Mouse (Mus musculus) granulocyte monocyte progenitor cell, adult 5-6 weeks (primary cell): ENCODE measurements around the gene Ubc. TPM values are rescaled to one million over a fixed set of nuclear protein-coding genes. Genes with fewer than 3 reads are reported as not detected.
"Not testable (repeated sequence)": the region's sequence is repeated elsewhere in the genome, so short reads cannot be mapped to it uniquely, and the experiment has no call there.

Source experiments
- ATAC-seq: replicated peaks from 2 replicates; pipeline ENCODE4 v1.8.0; 2016; ENCODE audit warnings: mild to moderate bottlenecking, moderate TSS enrichment, inconsistent platforms; ENCODE audit not compliant: poor library complexity, severe bottlenecking
- total RNA-seq, 2 experiments: library from RNA; stranded (forward) in 1 of 2; stranded (reverse) in 1 of 2; fragments of 200-712, 200-1000 nt in 1 of 2; fragments of >200 nt in 1 of 2; fragmentation: Nextera tagmentation in 1 of 2; gene quantifications; 2 replicates each; pipeline ENCODE4 v1.2.3; 2014 to 2017

Ubc gene
- 126 and 139 TPM in 2 replicates for total RNA-seq (2014; fragmentation: Nextera tagmentation)
- 236 and 280 TPM in 2 replicates for total RNA-seq (2017)

DNA sequence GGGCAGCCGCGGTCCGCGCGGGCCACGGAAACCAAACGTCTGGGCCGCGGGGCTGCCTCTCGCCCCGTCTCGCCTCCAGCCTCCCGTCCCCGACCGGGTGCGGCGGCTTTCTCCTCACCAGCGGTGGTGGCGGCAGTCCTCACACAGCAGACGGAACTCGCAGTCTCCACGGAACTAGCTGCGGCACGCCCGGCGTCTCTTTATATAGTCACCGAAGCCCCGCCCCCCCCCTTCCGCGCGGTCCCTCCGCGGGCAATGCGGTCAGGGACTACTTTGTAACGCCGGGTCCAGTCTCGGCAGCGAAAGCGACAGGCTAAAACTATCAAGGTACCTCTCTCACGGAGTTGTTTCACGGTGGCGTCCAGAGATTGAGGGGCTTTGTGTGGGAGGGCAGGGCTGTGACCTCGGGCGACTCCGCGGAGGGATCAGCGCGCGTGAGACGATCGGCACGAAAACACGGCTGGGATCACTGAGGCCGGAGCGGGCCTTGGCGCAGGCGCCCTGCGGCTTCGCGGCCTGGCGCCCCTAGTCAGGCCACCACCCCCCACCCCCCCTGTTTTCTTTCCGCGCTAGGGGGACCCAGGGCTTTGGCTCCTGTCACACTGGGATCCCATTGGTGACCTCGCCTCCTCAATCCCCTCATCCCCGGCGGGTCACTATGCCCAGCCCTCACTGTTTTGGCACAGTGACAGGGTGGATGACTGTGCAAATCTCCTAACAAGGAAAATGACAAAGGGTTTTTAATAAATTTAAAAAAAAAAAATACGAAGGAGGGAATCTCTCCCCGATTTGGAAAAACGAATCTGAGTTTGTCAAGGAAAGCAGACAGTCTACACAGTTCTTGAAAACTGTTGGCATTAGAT is at the start of gene Ubc:
TSS of gene Ubc (minus strand) at position 624 of the 863 bp plus-strand sequence.
- ATAC-seq: peak; percentile 41

DNA sequence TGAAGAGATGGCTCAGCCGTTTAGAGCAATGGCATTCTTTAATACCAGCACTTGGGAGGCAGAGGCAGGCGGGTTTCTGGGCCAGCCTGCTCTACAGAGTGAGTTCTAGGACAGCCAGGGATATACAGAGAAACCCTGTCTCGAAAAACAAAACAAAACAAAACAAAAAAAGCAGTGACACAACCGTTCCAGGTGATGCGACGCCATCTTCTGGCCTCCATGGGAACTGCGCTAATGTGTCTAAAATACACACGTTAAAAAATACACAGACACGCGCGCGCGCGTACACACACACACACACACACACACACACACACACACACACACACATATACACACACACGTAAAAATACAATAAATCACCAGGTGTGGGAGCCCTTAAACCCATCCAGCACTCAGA is 44.3 kb upstream of the Ubc start:
- 0 out of 2 replicates have a peak, but pooled peaks have one; percentile 14 for ATAC-seq

DNA sequence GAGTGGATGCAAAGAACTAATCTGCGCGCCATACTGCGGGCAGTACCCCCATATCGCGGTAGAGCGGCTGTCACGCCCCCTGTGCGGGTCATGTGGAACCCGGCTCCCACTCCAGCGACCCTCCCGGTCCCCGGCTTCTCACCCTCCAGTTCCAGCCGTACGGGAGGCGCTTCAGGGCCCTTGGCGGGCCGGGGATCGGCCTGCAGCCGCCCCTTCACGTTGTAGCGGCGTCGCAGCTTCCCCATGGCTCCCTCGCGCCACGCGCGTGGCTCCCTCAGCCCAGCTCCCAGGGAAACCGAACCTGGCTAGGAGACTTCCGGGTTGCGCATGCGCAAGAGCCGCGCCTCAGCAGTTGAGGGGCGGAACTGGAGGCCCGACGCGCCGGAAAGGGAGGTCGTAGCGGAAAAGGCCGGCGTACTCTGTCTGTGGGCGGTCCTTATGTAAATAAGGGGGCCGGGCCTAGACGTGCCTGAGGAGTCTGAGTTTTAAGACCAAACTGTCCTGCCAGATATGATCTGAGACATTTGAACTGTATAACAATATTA is 43.9 kb upstream of the Ubc start, which contains the start of gene Dhx37:
TSS of gene Dhx37 (minus strand) at position 329 of the 545 bp plus-strand sequence.
- peak; percentile 91 for ATAC-seq

DNA sequence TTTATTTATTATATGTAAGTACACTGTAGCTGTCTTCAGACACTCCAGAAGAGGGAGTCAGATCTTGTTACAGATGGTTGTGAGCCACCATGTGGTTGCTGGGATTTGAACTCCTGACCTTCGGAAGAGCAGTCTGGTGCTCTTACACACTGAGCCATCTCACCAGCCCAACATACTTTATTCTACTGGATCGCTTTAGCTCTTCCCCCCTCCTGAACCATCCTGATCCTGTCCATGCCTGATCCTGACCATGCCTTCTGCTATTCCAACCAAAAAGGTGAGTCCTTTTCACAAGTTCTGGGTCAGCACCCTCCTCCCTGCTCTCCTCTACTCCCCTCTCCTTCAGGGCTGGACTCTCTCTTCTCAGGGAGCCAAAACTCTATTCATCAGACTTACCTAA is 42.3 kb upstream of the Ubc start:
- ATAC-seq: not testable (repeated sequence)

DNA sequence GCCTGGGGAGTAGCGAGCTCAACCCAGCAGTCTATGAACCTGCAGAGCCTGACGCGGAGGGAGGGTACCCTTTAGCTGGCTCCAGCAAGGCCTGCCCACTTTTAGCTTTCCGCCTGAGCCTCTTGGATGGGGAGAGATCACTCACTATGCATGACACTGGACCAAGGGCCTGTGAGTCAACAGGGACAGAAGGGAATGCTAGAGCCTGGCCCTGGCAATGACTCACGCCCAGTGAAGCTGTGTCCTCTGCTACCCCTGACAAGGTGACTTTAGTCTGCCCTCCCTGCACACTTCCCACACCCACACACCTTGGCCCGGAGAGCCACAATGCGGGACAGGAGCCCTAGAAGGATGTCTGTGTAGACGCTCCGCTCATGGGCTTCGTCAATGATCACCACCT is 36.3 kb upstream of the Ubc start:
- ATAC-seq: no peak

DNA sequence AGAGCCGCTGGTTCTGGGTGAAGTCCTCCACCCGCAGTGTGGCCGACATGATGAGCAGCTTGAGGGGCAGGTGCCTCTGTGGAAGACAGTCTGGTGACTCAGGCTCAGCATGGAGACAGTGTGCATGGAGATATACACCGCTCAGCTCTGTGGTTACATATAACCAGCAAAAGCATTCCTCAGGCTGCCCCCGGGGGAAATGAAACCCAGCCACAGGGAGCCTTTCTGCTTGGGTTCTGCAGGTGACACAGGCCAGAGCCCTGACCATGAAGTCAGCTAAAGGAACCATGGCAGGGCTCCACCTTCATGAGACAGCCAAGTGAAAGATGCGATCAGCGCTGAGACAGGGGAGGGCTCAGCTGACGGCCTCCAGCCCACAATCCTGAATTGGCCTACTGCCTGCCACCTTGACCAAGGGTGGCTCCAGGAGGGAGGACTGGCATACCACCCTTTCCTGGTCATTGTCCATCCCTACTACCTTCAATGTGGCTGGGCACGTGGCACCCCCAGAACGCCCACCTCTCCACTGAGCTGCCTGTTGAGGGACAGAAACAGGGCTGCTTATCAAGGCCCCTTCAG is 35.8 kb upstream of the Ubc start:
- peak; percentile 24 for ATAC-seq

DNA sequence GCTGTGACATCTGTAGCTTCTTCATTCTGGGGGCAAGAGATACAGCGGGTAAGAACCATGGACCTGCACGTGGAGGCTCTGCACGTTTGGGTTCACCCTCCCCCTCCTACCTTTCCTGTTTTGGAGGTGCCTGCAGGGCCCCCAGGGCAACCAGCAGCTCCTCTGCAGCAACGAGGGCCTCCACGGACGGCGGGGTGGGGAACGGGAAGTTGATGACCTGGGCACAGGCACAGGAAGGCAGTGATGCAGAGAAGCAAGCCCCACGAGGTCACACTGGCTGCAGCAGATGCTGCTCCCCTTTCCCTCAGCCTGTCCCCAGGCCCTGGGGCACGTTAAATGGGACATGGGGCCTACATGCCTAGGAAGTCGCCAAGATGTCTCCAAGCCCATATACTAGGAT is 29.1 kb upstream of the Ubc start:
- no peak; the same call in 1 of the 2 replicates for ATAC-seq

DNA sequence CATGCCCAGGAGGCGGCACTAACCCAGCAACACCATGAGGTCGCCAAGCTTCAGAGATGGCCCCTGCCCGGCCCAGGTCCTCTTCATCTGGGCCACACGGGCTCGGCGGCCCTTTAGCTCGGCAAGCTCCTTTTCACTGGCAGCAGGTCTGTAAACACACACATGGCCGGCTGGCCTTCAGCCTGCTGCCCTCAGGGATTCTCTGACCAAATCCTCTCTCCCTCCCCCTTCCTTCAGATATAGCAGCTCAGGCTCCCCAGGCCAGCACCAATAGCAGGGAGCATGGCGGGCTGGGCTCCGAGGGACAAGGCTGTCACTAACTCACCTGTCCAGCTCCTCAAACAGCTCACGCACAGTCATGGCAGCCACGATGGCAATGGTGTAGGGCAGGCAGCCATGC is 28.6 kb upstream of the Ubc start:
- no peak for ATAC-seq

DNA sequence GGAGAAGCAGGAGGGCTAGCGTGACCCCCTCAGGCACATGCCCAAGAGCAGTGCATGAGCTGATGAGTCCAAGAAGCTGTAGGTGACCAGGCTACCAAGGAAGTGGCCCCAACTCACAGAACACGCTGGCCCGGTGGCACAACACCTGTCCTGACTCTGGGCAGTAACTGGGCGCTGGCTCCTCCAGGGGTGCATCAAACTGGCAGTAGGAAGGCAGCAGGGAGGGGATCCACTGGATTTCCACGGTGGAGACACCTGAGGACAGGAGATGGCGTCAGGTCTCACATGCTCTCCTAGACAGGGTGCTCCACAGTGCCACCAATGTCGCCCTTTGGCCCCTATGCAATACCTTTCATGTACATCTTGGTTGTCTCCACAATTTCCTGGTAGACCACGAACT is 26.2 kb upstream of the Ubc start:
- ATAC-seq: no peak

DNA sequence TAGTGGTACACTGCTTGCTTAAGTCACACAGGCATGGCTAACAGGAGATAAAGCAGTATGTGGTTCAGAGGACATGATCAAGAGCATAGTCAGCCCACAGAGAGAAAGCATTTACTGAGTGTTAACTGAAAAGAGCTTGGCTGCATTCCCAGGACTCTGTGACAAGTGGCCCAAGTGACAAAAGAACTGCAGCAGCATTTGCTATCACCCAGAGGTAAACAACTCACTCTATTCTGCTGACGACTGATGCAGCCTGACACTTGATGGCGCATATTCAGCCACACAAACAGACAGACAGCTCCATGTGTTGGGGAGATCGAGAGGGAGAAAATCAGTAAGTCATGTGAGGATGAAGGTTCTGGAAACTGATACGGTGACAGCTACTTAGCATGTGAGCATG is 23.8 kb upstream of the Ubc start:
- no peak for ATAC-seq

DNA sequence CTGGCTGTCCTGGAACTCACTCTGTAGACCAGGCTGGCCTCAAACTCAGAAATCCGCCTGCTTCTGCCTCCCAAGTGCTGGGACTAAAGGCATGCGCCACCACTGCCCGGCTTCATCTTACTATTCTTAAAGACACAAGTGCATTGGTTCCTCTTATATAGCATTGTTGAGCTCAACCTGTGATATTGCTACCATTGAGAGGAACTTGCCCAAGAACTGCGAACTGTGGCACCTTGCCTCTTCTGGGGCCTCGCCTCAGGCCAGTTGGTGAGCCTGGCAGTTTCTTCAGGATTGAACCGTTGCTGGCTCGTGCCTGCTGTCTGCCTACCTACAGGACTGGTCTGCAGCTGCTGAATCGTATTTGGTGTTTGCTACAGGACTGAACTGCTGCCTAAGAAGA is 22.5 kb upstream of the Ubc start:
- peak; percentile 31; the same call in 1 of the 2 replicates for ATAC-seq

DNA sequence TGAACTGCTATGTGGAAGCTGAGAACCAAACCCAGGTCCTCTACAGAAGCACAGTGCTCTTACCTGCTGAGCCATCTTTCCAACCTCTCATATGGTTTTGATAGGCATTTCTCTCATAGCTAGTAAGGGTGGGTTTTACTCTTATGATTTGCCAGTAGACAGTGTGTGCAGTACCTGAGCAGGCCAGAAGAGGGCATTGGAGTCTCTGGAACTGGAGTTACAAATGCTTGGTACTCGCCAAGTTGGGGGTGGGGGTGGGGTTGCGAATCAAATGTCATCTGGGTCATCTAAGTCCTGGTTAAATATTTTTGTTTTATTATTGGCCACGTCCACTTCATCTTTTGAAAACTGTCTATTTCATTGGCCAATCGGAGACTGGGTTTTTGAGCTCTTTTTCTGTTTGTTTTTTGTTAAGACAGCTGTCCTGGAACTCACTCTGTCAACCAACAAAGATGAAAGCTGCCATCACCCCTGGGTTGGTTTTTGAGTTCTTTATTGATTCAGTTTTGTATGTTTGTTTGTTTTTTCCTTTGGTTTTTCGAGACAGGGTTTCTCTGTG is 22.0 kb upstream of the Ubc start:
- ATAC-seq: peak; percentile 50

DNA sequence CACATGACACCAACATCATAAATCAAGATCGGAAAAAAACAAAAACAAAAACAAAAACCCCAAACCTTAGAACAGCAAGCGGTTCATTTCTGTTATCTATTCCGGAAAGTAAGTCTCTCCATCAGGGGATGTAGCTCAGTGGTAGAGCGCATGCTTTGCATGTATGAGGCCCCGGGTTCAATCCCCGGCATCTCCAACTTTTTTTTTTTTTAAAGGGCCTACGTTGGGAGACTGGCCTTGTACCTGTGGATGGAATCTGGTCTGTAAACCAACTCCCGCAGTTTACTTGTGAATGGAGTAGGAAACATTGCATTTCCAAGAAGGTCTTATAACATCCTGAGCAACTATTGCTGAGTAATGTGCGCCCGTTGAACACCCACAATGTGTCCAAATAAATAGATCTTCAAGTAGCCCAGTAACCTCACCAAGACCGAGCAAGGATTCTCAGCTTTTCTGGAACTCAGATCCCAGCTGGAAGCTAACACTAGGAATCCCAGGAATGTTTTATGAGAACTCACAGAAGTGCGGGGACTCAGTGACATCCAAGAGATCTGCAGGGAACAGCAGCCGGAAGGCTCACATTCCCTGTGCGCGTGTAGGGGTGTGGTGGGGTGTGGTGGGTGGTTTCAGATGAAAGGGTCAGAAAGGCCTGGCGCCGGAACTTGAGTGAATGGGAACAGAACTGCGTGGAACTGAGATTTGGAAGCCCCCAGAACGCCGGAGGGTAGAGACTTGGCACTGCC is 19.5 kb upstream of the Ubc start:
- peak; percentile 12; the same call in 1 of the 2 replicates for ATAC-seq

DNA sequence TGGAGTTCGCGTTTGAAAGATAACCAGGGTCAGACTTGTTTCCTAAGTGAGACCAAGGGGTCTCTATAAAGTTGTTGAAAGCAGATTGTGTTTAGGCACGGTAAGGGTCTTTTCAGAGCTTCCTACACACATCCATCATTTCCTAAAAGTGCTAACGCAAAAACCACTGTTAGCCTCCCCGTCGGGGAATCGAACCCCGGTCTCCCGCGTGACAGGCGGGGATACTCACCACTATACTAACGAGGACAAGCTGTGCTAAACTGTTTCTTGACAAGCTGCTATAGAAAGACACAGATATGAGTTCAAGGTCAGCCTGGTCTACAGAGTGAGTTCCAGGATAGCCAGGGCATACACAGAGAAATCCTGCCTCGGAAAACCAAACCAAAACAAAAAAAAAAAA is 18.8 kb upstream of the Ubc start:
- ATAC-seq: peak; percentile 18

DNA sequence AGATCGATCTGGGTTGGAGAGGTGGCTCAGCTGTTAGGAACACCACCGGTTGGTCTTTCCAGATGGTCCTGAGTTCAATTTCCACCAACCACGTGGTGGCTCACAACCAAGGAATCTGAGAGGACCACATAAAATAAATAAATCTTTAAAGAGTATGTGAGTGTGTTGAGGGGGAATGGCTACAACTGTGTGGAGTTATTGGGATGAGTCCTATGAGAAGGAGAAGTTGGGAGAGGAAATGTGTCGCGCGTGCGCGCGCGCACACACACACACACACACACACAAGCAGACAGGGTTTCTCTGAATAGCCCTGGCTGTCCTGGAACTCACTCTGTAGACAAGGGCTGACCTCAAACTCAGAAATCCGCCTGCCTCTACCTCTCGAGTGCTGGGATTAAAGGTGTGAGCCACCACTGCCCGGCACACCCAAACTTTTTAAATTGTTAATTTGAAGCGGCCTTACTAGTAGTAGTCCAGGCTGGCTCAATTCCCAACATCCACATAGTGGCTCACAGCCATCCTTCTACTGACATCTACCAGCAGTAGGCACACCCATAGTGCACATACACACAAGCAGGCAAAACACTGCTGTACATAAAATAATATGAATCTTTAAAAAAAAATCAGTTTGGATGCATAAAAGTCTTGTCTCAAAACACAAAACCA is 18.0 kb upstream of the Ubc start:
- no peak for ATAC-seq

DNA sequence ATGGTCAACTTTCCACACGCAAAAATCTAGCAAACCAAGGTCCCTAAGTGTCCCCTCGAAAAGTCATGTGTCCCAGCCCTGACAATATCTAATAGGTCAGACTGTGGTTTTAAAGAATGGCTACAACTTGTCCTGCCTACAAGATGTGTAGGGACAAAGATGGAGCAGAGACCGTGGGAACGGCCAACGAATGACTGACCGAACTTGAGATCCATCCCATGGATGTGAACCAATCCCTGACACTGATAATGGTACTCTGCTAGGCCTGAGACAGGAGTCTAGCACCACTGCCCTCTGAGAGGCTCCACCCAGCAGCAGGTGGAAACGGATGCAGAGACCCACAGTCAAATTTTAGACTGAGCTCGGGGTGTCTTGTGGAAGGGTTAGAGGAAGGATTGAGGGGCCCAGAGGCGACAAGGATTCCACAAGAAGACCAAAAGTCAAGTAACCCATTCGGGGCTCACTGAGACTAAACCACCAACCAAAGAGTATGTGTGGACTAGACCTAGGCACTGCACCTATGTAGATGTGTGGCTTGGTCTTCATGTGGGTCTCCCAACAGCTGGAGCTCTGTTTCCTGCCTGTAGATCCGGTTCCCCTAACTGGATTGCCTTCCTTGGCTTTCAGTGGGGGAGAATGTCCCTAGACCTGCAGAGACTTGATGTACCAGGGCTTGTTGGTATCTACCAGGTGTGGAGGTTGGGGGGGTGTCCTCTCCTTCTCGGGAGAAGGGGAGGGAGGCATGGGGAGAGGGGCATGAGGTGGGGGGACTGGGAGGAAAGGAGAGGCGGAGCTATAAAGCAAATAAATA is 17.2 kb upstream of the Ubc start:
- ATAC-seq: no peak

DNA sequence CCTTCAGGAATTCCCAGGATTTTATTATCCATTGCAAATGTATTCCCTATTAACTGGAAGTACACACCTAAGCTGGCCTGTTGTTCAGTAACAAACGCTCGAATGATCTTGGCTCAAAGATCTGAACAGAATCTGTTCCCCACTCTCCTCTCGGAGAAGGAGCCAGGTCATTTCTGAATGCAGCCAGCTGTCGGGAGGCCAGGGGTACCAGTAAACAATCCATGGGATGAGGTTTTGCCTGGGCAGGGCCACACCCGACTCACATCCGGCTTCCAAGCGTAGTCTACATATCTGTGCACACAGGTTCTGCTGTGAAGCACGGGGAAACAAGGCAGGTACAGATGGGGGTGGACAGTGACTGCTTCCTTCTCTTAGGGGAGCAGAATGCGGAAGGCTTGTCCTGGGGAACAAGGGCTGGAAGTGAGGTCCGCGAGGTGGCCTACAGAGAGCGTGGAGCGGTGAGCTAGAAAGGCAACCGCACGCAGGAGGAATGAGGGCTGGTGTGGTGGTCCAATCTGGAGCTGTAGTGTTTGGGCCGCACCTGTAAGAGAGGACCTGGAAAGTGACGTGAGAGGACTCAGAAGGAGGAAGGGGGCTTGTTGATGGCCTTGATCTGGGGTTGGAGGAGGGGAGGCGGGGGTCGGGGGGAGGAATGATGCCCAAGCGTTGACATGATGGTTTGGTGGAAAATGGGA is 16.5 kb upstream of the Ubc start:
- ATAC-seq: peak; percentile 21

DNA sequence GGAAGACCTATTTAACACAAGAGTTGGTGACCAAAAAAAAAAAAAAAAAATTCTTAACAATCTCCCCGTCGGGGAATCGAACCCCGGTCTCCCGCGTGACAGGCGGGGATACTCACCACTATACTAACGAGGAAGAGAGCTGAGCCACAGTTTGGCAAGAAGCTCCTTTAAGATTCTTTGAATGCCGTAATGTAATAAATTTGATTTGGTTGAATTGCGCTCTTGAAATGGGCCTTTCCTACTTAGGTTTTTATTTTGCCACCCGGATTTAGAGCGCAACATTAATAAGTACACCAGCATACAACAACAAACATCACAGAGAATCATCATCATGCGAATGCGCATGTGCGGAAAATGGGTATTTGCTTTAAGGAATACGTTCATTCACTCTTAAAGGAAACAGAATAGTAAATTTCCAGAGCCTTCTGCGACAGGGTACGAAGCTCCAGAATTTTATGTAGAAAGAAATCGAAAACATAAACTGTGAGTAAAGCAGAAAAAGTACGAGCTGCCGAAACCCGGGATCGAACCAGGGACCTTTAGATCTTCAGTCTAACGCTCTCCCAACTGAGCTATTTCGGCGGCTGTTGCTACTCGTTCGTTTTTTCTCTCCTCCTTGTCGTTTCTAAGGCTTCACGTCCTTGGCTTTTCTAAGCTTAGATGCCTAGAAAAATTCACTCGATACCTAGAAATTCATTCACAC is 15.7 kb upstream of the Ubc start:
- peak; percentile 26 for ATAC-seq
